Mouse (Mus musculus): ENCODE measurements around the gene Pkd2l1.
"Not testable (repeated sequence)": the region's sequence is repeated elsewhere in the genome, so short reads cannot be mapped to it uniquely, and the experiment has no call there.

Pkd2l1 gene

GRCm38 (mm10) chr19:44157005-44157404, 35.2 kb downstream of the Pkd2l1 start:
- no peak for DNase-seq (ENCODE audit: low spot score)

GRCm38 (mm10) chr19:44153781-44154180, 38.5 kb downstream of the Pkd2l1 start:
- DNase-seq (ENCODE audit: low spot score) = no peak

- no peak for DNase-seq (ENCODE audit: low spot score)
Measured at GRCm38 (mm10) chr19:44148991-44149390, 43.3 kb downstream of the Pkd2l1 start.

GRCm38 (mm10) chr19:44148345-44148744, 43.9 kb downstream of the Pkd2l1 start:
- no peak for DNase-seq (ENCODE audit: low spot score)

GRCm38 (mm10) chr19:44146951-44147350, 45.3 kb downstream of the Pkd2l1 start:
- DNase-seq (ENCODE audit: low spot score) = no peak

GRCm38 (mm10) chr19:44146568-44146879, 45.7 kb downstream of the Pkd2l1 start:
- no peak for DNase-seq (ENCODE audit: low spot score)

GRCm38 (mm10) chr19:44145702-44146567, 46.3 kb downstream of the Pkd2l1 start, which contains the start of gene Bloc1s2:
TSS of gene Bloc1s2 (minus strand) at chr19:44146446.
- peak; percentile 63 for DNase-seq (ENCODE audit: low spot score)

- no peak for DNase-seq (ENCODE audit: low spot score)
Measured at GRCm38 (mm10) chr19:44144366-44144765, 47.9 kb downstream of the Pkd2l1 start.

GRCm38 (mm10) chr19:44135960-44136485, 56.2 kb downstream of the Pkd2l1 start:
- no peak for DNase-seq (ENCODE audit: low spot score)

- peak; percentile 90 for DNase-seq (ENCODE audit: low spot score)
Measured at GRCm38 (mm10) chr19:44135072-44135959, 56.9 kb downstream of the Pkd2l1 start, which contains the start of gene Cwf19l1. TSS of gene Cwf19l1 (minus strand) at chr19:44135876.

- DNase-seq (ENCODE audit: low spot score) = no peak
Measured at GRCm38 (mm10) chr19:44132917-44133316, 59.3 kb downstream of the Pkd2l1 start.

- DNase-seq (ENCODE audit: low spot score) = no peak
Measured at GRCm38 (mm10) chr19:44128560-44128959, 63.7 kb downstream of the Pkd2l1 start.

GRCm38 (mm10) chr19:44127729-44128497, 64.3 kb downstream of the Pkd2l1 start:
- DNase-seq (ENCODE audit: low spot score) = no peak

- no peak for DNase-seq (ENCODE audit: low spot score)
Measured at GRCm38 (mm10) chr19:44121137-44121536, 71.1 kb downstream of the Pkd2l1 start.

- DNase-seq (ENCODE audit: low spot score) = not testable (repeated sequence)
Measured at GRCm38 (mm10) chr19:44120686-44121085, 71.6 kb downstream of the Pkd2l1 start.

GRCm38 (mm10) chr19:44117793-44118192, 74.4 kb downstream of the Pkd2l1 start:
- DNase-seq (ENCODE audit: low spot score) = no peak

- DNase-seq (ENCODE audit: low spot score) = no peak
Measured at GRCm38 (mm10) chr19:44111706-44112105, 80.5 kb downstream of the Pkd2l1 start.

GRCm38 (mm10) chr19:44110356-44110755, 81.9 kb downstream of the Pkd2l1 start:
- no peak for DNase-seq (ENCODE audit: low spot score)

GRCm38 (mm10) chr19:44108996-44109395, 83.2 kb downstream of the Pkd2l1 start:
- no peak for DNase-seq (ENCODE audit: low spot score)

- no peak for DNase-seq (ENCODE audit: low spot score)
Measured at GRCm38 (mm10) chr19:44107661-44108521, 84.4 kb downstream of the Pkd2l1 start.

All from layer of hippocampus, adult 9-10 months (tissue).